Mouse (Mus musculus) C2C12 (cell line): ENCODE measurements at regions not wholly inside any gene's neighbourhood (a gene's known extent, or its start where the extent isn't known, plus 50 kb on each side); places are given as distances from the start of the nearest gene placed in this dataset.

Experiments used
- CTCF ChIP-seq: IDR thresholded peaks from one replicate; pipeline ENCODE4 v1.5.1; 2011; ENCODE audit not compliant: control insufficient read depth, insufficient read depth, insufficient read length
- MYOD1 ChIP-seq: IDR thresholded peaks from one replicate; pipeline ENCODE4 v1.6.1; 2011; ENCODE audit warnings: low read depth; ENCODE audit not compliant: control insufficient read depth, insufficient read length
- USF1 ChIP-seq: IDR thresholded peaks from one replicate; pipeline ENCODE4 v1.6.1; 2011; ENCODE audit warnings: low read depth, mild to moderate bottlenecking, control low read depth, moderate library complexity

GRCm38 (mm10) chr14:67146602-67147001 lies 1137.6 kb upstream of the Gulo start:
- no peak for TF ChIP-seq CTCF
- no peak for TF ChIP-seq USF1
- no peak for TF ChIP-seq MYOD1
